Mouse (Mus musculus): ENCODE results near the gene Ppl.

The Ppl gene

GRCm38 (mm10) chr16:5130196-5130595 is 2.0 kb downstream of the Ppl start:
- no peak for DNase-seq (ENCODE audit: low spot score in 2 of 2)

- DNase-seq (ENCODE audit: low spot score in 2 of 2), result no peak
Observed at GRCm38 (mm10) chr16:5123476-5123875, 8.7 kb downstream of the Ppl start.

- no peak for DNase-seq (ENCODE audit: low spot score in 2 of 2)
Observed at GRCm38 (mm10) chr16:5119845-5120244, 12.4 kb downstream of the Ppl start.

- DNase-seq (ENCODE audit: low spot score in 2 of 2), result no peak
Observed at GRCm38 (mm10) chr16:5119385-5119784, 12.8 kb downstream of the Ppl start.

GRCm38 (mm10) chr16:5113582-5113981 is 18.6 kb downstream of the Ppl start:
- no peak for DNase-seq (ENCODE audit: low spot score in 2 of 2)

- DNase-seq (ENCODE audit: low spot score in 2 of 2), result no peak
Observed at GRCm38 (mm10) chr16:5113002-5113550, 19.1 kb downstream of the Ppl start.

- no peak for DNase-seq (ENCODE audit: low spot score in 2 of 2)
Observed at GRCm38 (mm10) chr16:5111021-5111420, 21.2 kb downstream of the Ppl start.

- DNase-seq (ENCODE audit: low spot score in 2 of 2), result no peak
Observed at GRCm38 (mm10) chr16:5109877-5110276, 22.3 kb downstream of the Ppl start.

- no peak for DNase-seq (ENCODE audit: low spot score in 2 of 2)
Observed at GRCm38 (mm10) chr16:5101000-5101399, 31.2 kb downstream of the Ppl start.

- no peak for DNase-seq (ENCODE audit: low spot score in 2 of 2)
Observed at GRCm38 (mm10) chr16:5096504-5096903, 35.7 kb downstream of the Ppl start.

- no peak for DNase-seq (ENCODE audit: low spot score in 2 of 2)
Observed at GRCm38 (mm10) chr16:5093285-5093684, 38.9 kb downstream of the Ppl start.

GRCm38 (mm10) chr16:5089021-5089420 is 43.2 kb downstream of the Ppl start:
- DNase-seq (ENCODE audit: low spot score in 2 of 2), result no peak

GRCm38 (mm10) chr16:5086179-5086578 is 46.0 kb downstream of the Ppl start:
- DNase-seq (ENCODE audit: low spot score in 2 of 2), result no peak

GRCm38 (mm10) chr16:5085196-5085595 is 47.0 kb downstream of the Ppl start:
- DNase-seq (ENCODE audit: low spot score in 2 of 2), result no peak

GRCm38 (mm10) chr16:5074341-5074740 is 57.9 kb downstream of the Ppl start:
- no peak for DNase-seq (ENCODE audit: low spot score in 2 of 2)

- DNase-seq (ENCODE audit: low spot score in 2 of 2), result no peak
Observed at GRCm38 (mm10) chr16:5071974-5072373, 60.2 kb downstream of the Ppl start.

- DNase-seq (ENCODE audit: low spot score in 2 of 2), result peak in 1 of 2 experiments; percentile 40
Observed at GRCm38 (mm10) chr16:5070321-5070720, 61.9 kb downstream of the Ppl start.

- DNase-seq (ENCODE audit: low spot score in 2 of 2), result no peak
Observed at GRCm38 (mm10) chr16:5063472-5063871, 68.7 kb downstream of the Ppl start.

- no peak for DNase-seq (ENCODE audit: low spot score in 2 of 2)
Observed at GRCm38 (mm10) chr16:5058114-5058513, 74.1 kb downstream of the Ppl start.

GRCm38 (mm10) chr16:5050251-5051110 is 81.7 kb downstream of the Ppl start:
- peak; percentile 80 to 87 for DNase-seq (ENCODE audit: low spot score in 2 of 2)

- peak; percentile 100 for DNase-seq (ENCODE audit: low spot score in 2 of 2)
Observed at GRCm38 (mm10) chr16:5049774-5050234, 82.4 kb downstream of the Ppl start, which contains the start of the genes Glyr1 and Ubn1. TSS of gene Glyr1 (minus strand) at chr16:5049863. TSS of gene Ubn1 (plus strand) at chr16:5050057.

GRCm38 (mm10) chr16:5049182-5049773 is 82.9 kb downstream of the Ppl start:
- peak in 1 of 2 experiments; percentile 24 for DNase-seq (ENCODE audit: low spot score in 2 of 2)

- no peak for DNase-seq (ENCODE audit: low spot score in 2 of 2)
Observed at GRCm38 (mm10) chr16:5045322-5045721, 86.9 kb downstream of the Ppl start.
